Mouse (Mus musculus) kidney, embryonic 14.5 days (tissue): ENCODE data around the gene Gm20914. TPM values are rescaled to one million over a fixed set of nuclear protein-coding genes. Genes with fewer than 3 reads are reported as not detected.
"Not testable (repeated sequence)": the region's sequence is repeated elsewhere in the genome, so short reads cannot be mapped to it uniquely, and the experiment has no call there.

Experiments
- ATAC-seq: fragments of 200-750 bp; cut with Nextera tagmentation; 2 replicates; pipeline ENCODE4 v1.8.0; 2017; ENCODE audit warnings: moderate number of reproducible peaks, mild to moderate bottlenecking, moderate TSS enrichment, moderate library complexity; ENCODE audit not compliant: low FRiP score, low TSS enrichment
- H3K27ac ChIP-seq: fragments of 300-500 bp; sonication (generic); 2 replicates; pipeline ENCODE4 v1.5.1; 2014; ENCODE audit warnings: low read depth, mild to moderate bottlenecking, low read length, moderate library complexity, mixed read lengths
- H3K27me3 ChIP-seq: fragments of 300-500 bp; sonication (generic); 2 replicates; pipeline ENCODE4 v1.6.1; 2014; ENCODE audit warnings: mild to moderate bottlenecking, low read length; ENCODE audit not compliant: control insufficient read depth, insufficient read depth
- H3K36me3 ChIP-seq: fragments of 300-500 bp; sonication (generic); 2 replicates; pipeline ENCODE4 v1.6.1; 2014; ENCODE audit warnings: low read length, mixed read lengths; ENCODE audit not compliant: control insufficient read depth, insufficient read depth
- H3K4me1 ChIP-seq: fragments of 300-500 bp; sonication (generic); 2 replicates; pipeline ENCODE4 v1.6.1; 2014; ENCODE audit warnings: low read length, mixed read lengths; ENCODE audit not compliant: control insufficient read depth, insufficient read depth
- H3K4me2 ChIP-seq: fragments of 300-500 bp; sonication (generic); replicated peaks from 2 replicates; pipeline ENCODE4 v1.6.1; 2014; ENCODE audit warnings: low read depth, mild to moderate bottlenecking, low read length
- H3K4me3 ChIP-seq: fragments of 300-500 bp; sonication (generic); 2 replicates; pipeline ENCODE4 v1.5.1; 2014; ENCODE audit warnings: mild to moderate bottlenecking, low read length
- H3K9ac ChIP-seq: fragments of 300-500 bp; sonication (generic); 2 replicates; pipeline ENCODE4 v1.6.1; 2014; ENCODE audit warnings: low read depth, mild to moderate bottlenecking, low read length, moderate library complexity
- H3K9me3 ChIP-seq: fragments of 300-500 bp; sonication (generic); 2 replicates; pipeline ENCODE4 v1.6.1; 2016; ENCODE audit warnings: low read length; ENCODE audit not compliant: control insufficient read depth
- WGBS: fragments of 180-500 bp; shearing (Covaris S2); extraction: QIAGEN DNeasy Blood & Tissue Kit; methylation state at CpG from one replicate; pipeline ENCODE4 v1.1.7; 2014; 5-methylcytosine and 5-hydroxymethylcytosine counted together
- polyA plus RNA-seq: library from polyadenylated mRNA; unstranded; fragments of >200 nt; fragmentation: Nextera tagmentation; extraction: Ambion mirVana; gene quantifications from 2 replicates; pipeline ENCODE4 v1.2.1, GENCODE M21; 2014

Gene Gm20914
- polyA plus RNA-seq: not detected in 2 replicates

- not testable (repeated sequence) for ATAC-seq, H3K36me3 ChIP-seq, H3K4me3 ChIP-seq, H3K4me1 ChIP-seq, H3K27ac ChIP-seq, H3K9me3 ChIP-seq, H3K9ac ChIP-seq, H3K27me3 ChIP-seq, H3K4me2 ChIP-seq
- WGBS: no CpG with 5 or more reads among the region's 4 CpGs
Measured at GRCm38 (mm10) chrY:5725678-5726077, at the start of gene Gm20914. TSS of gene Gm20914 (plus strand) at chrY:5725978.

Other genes with a start within 250 kb of the Gm20914 start
- gene Gm21854, start 69.0 kb upstream of the Gm20914 start, polyA plus RNA-seq: not detected in 2 replicates
- gene Gm28171, start 67.4 kb downstream of the Gm20914 start, polyA plus RNA-seq: not detected in 2 replicates
- not detected in 2 replicates for gene Gm21778, start 216.5 kb downstream of the Gm20914 start, polyA plus RNA-seq